Mouse (Mus musculus): Measurements from ENCODE around the gene Gbp9. TPM values are rescaled to one million over a fixed set of nuclear protein-coding genes. Genes with fewer than 3 reads are reported as not detected.
"Not testable (repeated sequence)": the region's sequence is repeated elsewhere in the genome, so short reads cannot be mapped to it uniquely, and the experiment has no call there.

Gbp9 gene
- polyA plus RNA-seq, 1 experiment from 2014 or later = 1.3 TPM

DNA sequence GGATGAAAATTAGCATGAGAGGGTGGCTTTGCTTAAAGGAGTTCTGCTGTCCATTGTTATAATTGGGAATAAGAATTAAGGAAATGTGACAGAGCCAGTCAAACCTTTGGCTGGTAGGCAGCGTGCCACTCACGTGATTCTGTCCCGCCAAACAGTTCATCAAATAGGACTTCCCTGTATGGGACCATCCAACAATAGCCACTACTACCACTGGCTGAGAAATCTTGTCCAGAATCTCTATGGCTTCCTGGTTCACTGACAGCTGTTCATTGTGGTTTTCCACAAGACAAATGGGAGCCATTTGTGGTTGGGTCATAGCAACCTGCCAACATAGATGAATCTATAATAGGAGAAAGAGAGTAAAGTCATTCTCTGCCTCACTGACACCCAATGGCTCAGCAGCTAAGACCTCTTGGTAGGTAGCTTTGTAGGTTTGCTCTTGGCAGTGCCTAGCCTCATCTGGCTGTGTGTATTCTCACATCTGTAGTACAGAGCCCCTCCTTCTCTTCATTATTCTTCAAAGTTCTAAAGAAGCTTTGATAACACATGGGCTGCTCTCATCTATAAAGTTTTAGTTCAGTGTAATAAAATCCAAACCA is 2.5 kb downstream of the Gbp9 start:
- not testable (repeated sequence) for H3K27me3 ChIP-seq (ENCODE audit: control insufficient read depth, insufficient read depth, low read length); H3K4me2 ChIP-seq; H3K36me3 ChIP-seq (ENCODE audit: control insufficient read depth, insufficient read depth, low read length); H3K4me3 ChIP-seq (ENCODE audit: low read depth, low read length); H3K27ac ChIP-seq (ENCODE audit: low read depth, low read length); DNase-seq (ENCODE audit: low spot score, missing footprints); H3K9me3 ChIP-seq (ENCODE audit: control insufficient read depth, low read length); H3K4me1 ChIP-seq (ENCODE audit: control insufficient read depth, insufficient read depth, low read length); H3K9ac ChIP-seq (ENCODE audit: low read length); ATAC-seq (ENCODE audit: low FRiP score)
- WGBS = 79% methylated on average over 3 of the region's 3 CpGs

GRCm38 (mm10) chr5:105121731-105122130 is 17.6 kb downstream of the Gbp9 start:
- ATAC-seq (ENCODE audit: low FRiP score); H3K4me2 ChIP-seq; H3K4me3 ChIP-seq (ENCODE audit: low read depth, low read length); H3K36me3 ChIP-seq (ENCODE audit: control insufficient read depth, insufficient read depth, low read length); H3K9ac ChIP-seq (ENCODE audit: low read length); H3K27ac ChIP-seq (ENCODE audit: low read depth, low read length); DNase-seq (ENCODE audit: low spot score, missing footprints); H3K9me3 ChIP-seq (ENCODE audit: control insufficient read depth, low read length); H3K4me1 ChIP-seq (ENCODE audit: control insufficient read depth, insufficient read depth, low read length); H3K27me3 ChIP-seq (ENCODE audit: control insufficient read depth, insufficient read depth, low read length): not testable (repeated sequence)
- 80% methylated on average over 6 of the region's 6 CpGs for WGBS

DNA sequence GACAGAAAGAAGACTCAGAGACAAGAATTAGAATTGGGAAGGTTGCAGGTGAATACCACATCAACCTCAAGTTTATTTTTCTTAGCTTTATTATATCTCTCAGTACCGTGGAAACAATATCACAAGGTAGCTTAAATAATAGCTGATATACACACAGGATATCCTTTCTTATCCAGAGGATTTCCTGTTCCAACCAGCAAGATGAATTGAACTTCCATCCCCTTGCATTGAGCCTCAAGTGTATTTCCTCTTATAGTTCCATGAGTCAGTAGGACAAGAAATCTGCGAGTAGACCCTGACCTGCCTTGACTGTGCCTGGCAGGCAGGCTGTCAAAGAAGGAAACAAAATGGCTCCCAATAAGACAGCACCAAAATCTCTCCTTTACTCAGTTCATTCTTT is 23.6 kb downstream of the Gbp9 start:
- no peaks in the 10 kb centered on the region for H3K4me1 ChIP-seq (ENCODE audit: control insufficient read depth, insufficient read depth, low read length)
- no peak overlapping the region for H3K9ac ChIP-seq (ENCODE audit: low read length)
- H3K27ac ChIP-seq (ENCODE audit: low read depth, low read length) = no peak overlapping the region
- ATAC-seq (ENCODE audit: low FRiP score) (no peak), DNase-seq (ENCODE audit: low spot score, missing footprints) (peak; percentile 21)
- H3K4me3 ChIP-seq (ENCODE audit: low read depth, low read length) = no peak overlapping the region
- H3K27me3 ChIP-seq (ENCODE audit: control insufficient read depth, insufficient read depth, low read length) = no peaks in the 10 kb centered on the region
- no peaks in the 10 kb centered on the region for H3K36me3 ChIP-seq (ENCODE audit: control insufficient read depth, insufficient read depth, low read length)
- H3K9me3 ChIP-seq (ENCODE audit: control insufficient read depth, low read length) = no peaks in the 10 kb centered on the region
- no peak overlapping the region for H3K4me2 ChIP-seq
- WGBS = 86% methylated on average over 2 of the region's 2 CpGs

GRCm38 (mm10) chr5:105114696-105115095 is 24.6 kb downstream of the Gbp9 start:
- 88% methylated on average over 2 of the region's 2 CpGs for WGBS
- Histone ChIP-seq H3K36me3 (ENCODE audit: control insufficient read depth, insufficient read depth, low read length) (no peaks in the 10 kb centered on the region), H3K27me3 (ENCODE audit: control insufficient read depth, insufficient read depth, low read length) (no peaks in the 10 kb centered on the region), H3K4me3 (ENCODE audit: low read depth, low read length) (no peak overlapping the region), H3K4me2 (no peak overlapping the region), H3K27ac (ENCODE audit: low read depth, low read length) (no peak overlapping the region), H3K4me1 (ENCODE audit: control insufficient read depth, insufficient read depth, low read length) (no peaks in the 10 kb centered on the region), H3K9me3 (ENCODE audit: control insufficient read depth, low read length) (no peaks in the 10 kb centered on the region), H3K9ac (ENCODE audit: low read length) (no peak overlapping the region)
- ATAC-seq (ENCODE audit: low FRiP score) (no peak), DNase-seq (ENCODE audit: low spot score, missing footprints) (no peak)

DNA sequence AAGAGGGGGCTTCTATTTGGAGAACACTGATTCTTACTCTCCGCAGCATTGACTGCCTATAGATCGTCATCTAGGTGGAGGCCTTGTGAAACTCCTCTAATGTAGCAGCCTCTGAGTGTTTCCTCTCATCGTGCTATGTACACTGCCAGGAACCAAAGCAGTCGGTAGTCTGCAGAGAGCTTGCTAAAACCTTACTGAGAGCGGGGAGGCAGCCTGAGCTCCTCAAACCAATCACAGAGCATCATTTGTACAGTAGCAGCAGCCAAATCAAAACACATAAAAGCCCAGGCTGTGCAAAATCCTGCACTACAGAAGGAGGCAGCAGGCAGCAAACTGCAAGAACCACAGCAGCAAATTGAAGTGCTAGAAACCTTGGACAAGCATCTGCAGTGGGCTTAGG is 25.7 kb downstream of the Gbp9 start:
- DNase-seq (ENCODE audit: low spot score, missing footprints) (peak; percentile 21), ATAC-seq (ENCODE audit: low FRiP score) (no peak)
- H3K9ac ChIP-seq (ENCODE audit: low read length) = no peak overlapping the region
- no peaks in the 10 kb centered on the region for H3K27me3 ChIP-seq (ENCODE audit: control insufficient read depth, insufficient read depth, low read length)
- H3K27ac ChIP-seq (ENCODE audit: low read depth, low read length) = no peak overlapping the region
- H3K36me3 ChIP-seq (ENCODE audit: control insufficient read depth, insufficient read depth, low read length) = no peaks in the 10 kb centered on the region
- H3K4me3 ChIP-seq (ENCODE audit: low read depth, low read length) = no peak overlapping the region
- no peaks in the 10 kb centered on the region for H3K4me1 ChIP-seq (ENCODE audit: control insufficient read depth, insufficient read depth, low read length)
- WGBS = 91% methylated on average over 5 of the region's 5 CpGs
- no peaks in the 10 kb centered on the region for H3K9me3 ChIP-seq (ENCODE audit: control insufficient read depth, low read length)
- H3K4me2 ChIP-seq = no peak overlapping the region

GRCm38 (mm10) chr5:105110271-105110852 is 29.0 kb downstream of the Gbp9 start:
- 0 out of 2 replicates have a peak, but pooled peaks have one; percentile 48 for ATAC-seq (ENCODE audit: low FRiP score)
- not testable (repeated sequence) for H3K4me1 ChIP-seq (ENCODE audit: control insufficient read depth, insufficient read depth, low read length); DNase-seq (ENCODE audit: low spot score, missing footprints); H3K27me3 ChIP-seq (ENCODE audit: control insufficient read depth, insufficient read depth, low read length); H3K27ac ChIP-seq (ENCODE audit: low read depth, low read length); H3K4me3 ChIP-seq (ENCODE audit: low read depth, low read length); H3K4me2 ChIP-seq; H3K9me3 ChIP-seq (ENCODE audit: control insufficient read depth, low read length); H3K36me3 ChIP-seq (ENCODE audit: control insufficient read depth, insufficient read depth, low read length); H3K9ac ChIP-seq (ENCODE audit: low read length)
- 17% methylated on average over 4 of the region's 4 CpGs for WGBS

- not testable (repeated sequence) for H3K9ac ChIP-seq (ENCODE audit: low read length); H3K9me3 ChIP-seq (ENCODE audit: control insufficient read depth, low read length); DNase-seq (ENCODE audit: low spot score, missing footprints); H3K36me3 ChIP-seq (ENCODE audit: control insufficient read depth, insufficient read depth, low read length); ATAC-seq (ENCODE audit: low FRiP score); H3K4me2 ChIP-seq; H3K4me3 ChIP-seq (ENCODE audit: low read depth, low read length); H3K4me1 ChIP-seq (ENCODE audit: control insufficient read depth, insufficient read depth, low read length); H3K27ac ChIP-seq (ENCODE audit: low read depth, low read length); H3K27me3 ChIP-seq (ENCODE audit: control insufficient read depth, insufficient read depth, low read length)
- WGBS = 41% methylated on average over 1 of the region's 1 CpGs
Observed at GRCm38 (mm10) chr5:105109775-105110174, 29.6 kb downstream of the Gbp9 start.

DNA sequence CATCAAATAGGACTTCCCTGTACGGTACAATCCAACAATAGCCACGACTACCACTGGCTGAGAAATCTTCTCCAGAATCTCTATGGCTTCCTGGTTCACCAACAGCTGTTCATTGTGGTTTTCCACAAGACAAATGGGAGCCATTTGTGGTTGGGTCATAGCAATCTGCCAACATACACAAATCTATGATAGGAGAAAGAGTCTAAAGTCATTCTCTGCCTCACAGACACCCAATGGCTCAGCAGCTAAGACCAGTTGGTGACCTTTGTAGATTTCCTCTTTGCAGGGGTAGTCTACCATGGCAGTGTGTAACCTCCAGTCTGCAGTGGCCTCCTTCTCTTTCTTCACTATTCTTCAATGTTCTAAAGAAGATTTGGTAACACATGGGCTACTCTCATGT is 33.6 kb downstream of the Gbp9 start:
- H3K4me3 ChIP-seq (ENCODE audit: low read depth, low read length); H3K4me1 ChIP-seq (ENCODE audit: control insufficient read depth, insufficient read depth, low read length); ATAC-seq (ENCODE audit: low FRiP score); H3K36me3 ChIP-seq (ENCODE audit: control insufficient read depth, insufficient read depth, low read length); H3K4me2 ChIP-seq; DNase-seq (ENCODE audit: low spot score, missing footprints); H3K9ac ChIP-seq (ENCODE audit: low read length); H3K9me3 ChIP-seq (ENCODE audit: control insufficient read depth, low read length); H3K27me3 ChIP-seq (ENCODE audit: control insufficient read depth, insufficient read depth, low read length); H3K27ac ChIP-seq (ENCODE audit: low read depth, low read length): not testable (repeated sequence)
- 75% methylated on average over 2 of the region's 2 CpGs for WGBS

DNA sequence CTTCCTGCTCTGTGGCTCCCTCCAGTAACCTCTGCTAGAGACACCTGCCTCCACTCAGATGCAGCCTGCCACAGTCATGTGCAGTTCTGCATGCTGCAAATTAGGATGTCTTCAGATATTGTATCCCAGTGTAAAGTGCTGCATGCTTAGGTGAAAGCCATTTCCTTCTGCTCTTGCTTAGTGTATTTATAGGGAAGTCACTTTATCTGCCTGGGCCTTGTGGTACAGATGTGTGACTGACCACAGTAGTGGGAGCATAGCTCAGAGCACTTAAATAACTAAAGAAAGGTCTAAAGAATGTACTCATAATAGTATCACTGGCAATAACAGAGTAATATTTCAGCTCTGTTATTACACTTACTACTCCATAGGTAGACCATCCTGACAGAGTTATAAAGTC is 57.4 kb downstream of the Gbp9 start:
- DNase-seq (ENCODE audit: low spot score, missing footprints) (no peak), ATAC-seq (ENCODE audit: low FRiP score) (no peak)
- H3K9me3 ChIP-seq (ENCODE audit: control insufficient read depth, low read length) = no peaks in the 10 kb centered on the region

More for the DNA sequence above, 57.4 kb downstream of the Gbp9 start:
- H3K4me3 ChIP-seq (ENCODE audit: low read depth, low read length) = no peak overlapping the region
- H3K27me3 ChIP-seq (ENCODE audit: control insufficient read depth, insufficient read depth, low read length) = no peaks in the 10 kb centered on the region
- no peak overlapping the region for H3K4me2 ChIP-seq
- no peak overlapping the region for H3K27ac ChIP-seq (ENCODE audit: low read depth, low read length)
- no peak overlapping the region for H3K9ac ChIP-seq (ENCODE audit: low read length)
- no peaks in the 10 kb centered on the region for H3K4me1 ChIP-seq (ENCODE audit: control insufficient read depth, insufficient read depth, low read length)
- no peaks in the 10 kb centered on the region for H3K36me3 ChIP-seq (ENCODE audit: control insufficient read depth, insufficient read depth, low read length)
